ENCODE assay signal across 20 mouse cellular contexts in the genomic region with DNA sequence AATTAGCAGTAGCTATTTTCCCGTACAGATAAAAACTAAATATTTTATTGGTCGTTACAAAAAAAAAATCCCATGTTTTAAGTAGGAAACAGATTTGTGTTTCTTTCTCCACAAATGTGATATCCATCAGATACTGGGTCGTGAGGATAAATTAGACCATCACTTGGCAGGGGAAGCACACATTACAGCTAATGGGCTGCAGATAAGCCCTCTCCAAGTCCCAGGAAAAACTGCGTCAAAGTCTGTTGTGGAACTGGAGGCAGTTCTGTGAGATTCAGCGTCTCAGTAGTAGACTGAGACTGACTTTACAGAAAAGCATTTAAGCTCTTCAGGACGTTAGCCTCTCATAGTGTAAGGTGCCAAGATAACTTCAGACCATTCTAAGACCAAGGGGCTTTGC.
DNase-seq lines count a peak whose midpoint lies in the region; ATAC-seq and TF ChIP-seq lines count a peak whose summit lies in the region.
"Had no signal": no experiment of that assay in that cellular context is flagged by ENCODE, and none has a peak within 500 bp of the region (broad histone marks: within the 10 kb centered on the region; RNA-seq: fewer than 3 reads in every experiment).

No protein-coding gene starts in this region.

- H3K9me3 ChIP-seq in heart, embryonic 11.5 days (replicated peaks; ENCODE audit: control insufficient read depth, low read length), result no peaks in the 10 kb centered on the region
- no peaks in the 10 kb centered on the region for H3K9me3 ChIP-seq in forebrain, embryonic 11.5 days (ENCODE audit: control insufficient read depth, low read length)
- no peaks in the 10 kb centered on the region for H3K9me3 ChIP-seq in hindbrain, postnatal 0 days (ENCODE audit: low read length)
- H3K9me3 ChIP-seq: hindbrain, embryonic 12.5 days; limb, embryonic 12.5 days; liver, embryonic 12.5 days; lung, embryonic 15.5 days had no signal

- 24% methylated on average over 6 of the region's 6 CpGs for WGBS in heart, adult 2 months
- WGBS in heart, embryonic 11.5 days (ENCODE audit: insufficient replicate concordance), result 45% methylated on average over 6 of the region's 6 CpGs
- WGBS in lung, adult 2 months, result 54% methylated on average over 6 of the region's 6 CpGs
- WGBS in forebrain, embryonic 11.5 days, result 82% methylated on average over 6 of the region's 6 CpGs
- WGBS in hindbrain, postnatal 0 days, result 76% methylated on average over 6 of the region's 6 CpGs

- H3K4me2 ChIP-seq in heart, embryonic 11.5 days, result no peak overlapping the region
- no peak overlapping the region for H3K4me2 ChIP-seq in forebrain, embryonic 11.5 days (ENCODE audit: low read depth, low read length, severe bottlenecking)
- no peak overlapping the region for H3K4me2 ChIP-seq in hindbrain, postnatal 0 days (ENCODE audit: low read depth, low read length)
- H3K4me2 ChIP-seq: hindbrain, embryonic 12.5 days; limb, embryonic 12.5 days; liver, embryonic 12.5 days; lung, embryonic 15.5 days had no signal

- no peak overlapping the region for H3K9ac ChIP-seq in heart, adult 2 months (ENCODE audit: low read depth, low read length)
- no peak overlapping the region for H3K9ac ChIP-seq in heart, embryonic 11.5 days (ENCODE audit: low read depth, low read length)
- no peak overlapping the region for H3K9ac ChIP-seq in forebrain, embryonic 11.5 days (ENCODE audit: low read length)
- no peak overlapping the region for H3K9ac ChIP-seq in hindbrain, postnatal 0 days (replicated peaks; ENCODE audit: low read length)
- H3K9ac ChIP-seq: forebrain, postnatal 0 days; hindbrain, embryonic 12.5 days; limb, embryonic 12.5 days; liver, embryonic 12.5 days; lung, embryonic 15.5 days had no signal

- no peaks in the 10 kb centered on the region for H3K79me2 ChIP-seq in heart, adult 2 months (replicated peaks; ENCODE audit: control insufficient read depth, insufficient read depth, low read length)

- no peaks in the 10 kb centered on the region for H3K4me1 ChIP-seq in heart, adult 2 months (ENCODE audit: control insufficient read depth, insufficient read depth, low read length)
- no peaks in the 10 kb centered on the region for H3K4me1 ChIP-seq in heart, embryonic 11.5 days (ENCODE audit: control insufficient read depth, insufficient read depth, low read length)
- H3K4me1 ChIP-seq in lung, adult 2 months (ENCODE audit: control insufficient read depth, insufficient read depth, low read length), result no peaks in the 10 kb centered on the region
- no peaks in the 10 kb centered on the region for H3K4me1 ChIP-seq in forebrain, embryonic 11.5 days (replicated peaks; ENCODE audit: control insufficient read depth, insufficient read depth, low read length)
- no peaks in the 10 kb centered on the region for H3K4me1 ChIP-seq in hindbrain, postnatal 0 days (ENCODE audit: insufficient read depth, low read length)
- H3K4me1 ChIP-seq: hindbrain, embryonic 12.5 days; limb, embryonic 12.5 days; liver, embryonic 12.5 days; lung, embryonic 15.5 days had no signal

- H3K27me3 ChIP-seq in heart, adult 2 months (ENCODE audit: control insufficient read depth, insufficient read depth, low read length), result no peaks in the 10 kb centered on the region
- no peaks in the 10 kb centered on the region for H3K27me3 ChIP-seq in heart, embryonic 11.5 days (ENCODE audit: control insufficient read depth, insufficient read depth, low read length)
- no peaks in the 10 kb centered on the region for H3K27me3 ChIP-seq in forebrain, embryonic 11.5 days (ENCODE audit: control insufficient read depth, insufficient read depth, low read length)
- no peaks in the 10 kb centered on the region for H3K27me3 ChIP-seq in hindbrain, postnatal 0 days (ENCODE audit: insufficient read depth, low read length)
- H3K27me3 ChIP-seq: hindbrain, embryonic 12.5 days; limb, embryonic 12.5 days; liver, embryonic 12.5 days; lung, embryonic 15.5 days had no signal

- peak; percentile 19 to 28 for DNase-seq in heart, adult 2 months
- peak; percentile 19 for DNase-seq in lung, postnatal 36 days
- no peak for DNase-seq in lung, adult 2 months
- peak; percentile 12 for DNase-seq in Muller cell, postnatal 12 days (ENCODE audit: inconsistent ontology term)
- peak; percentile 41 to 47 for DNase-seq in heart, adult 9 months (ENCODE audit: low spot score in 2 of 2)
- no peak for DNase-seq in forebrain, embryonic 11.5 days (ENCODE audit: low spot score)
- DNase-seq in hindbrain, postnatal 0 days (ENCODE audit: low spot score), result no peak
- DNase-seq: adrenal gland, adult 8-10 months; cerebellum, postnatal 14 days; embryo, embryonic 11 days; forebrain, postnatal 0 days; kidney, adult 8-10 months; thymus, postnatal 14 days had no signal

- TF ChIP-seq POLR2A in heart, adult 2 months (IDR thresholded peaks at IDR 0.05; ENCODE audit: insufficient read depth, low read depth, low read length), result no peak
- no peak for TF ChIP-seq POLR2A in lung, adult 2 months (IDR thresholded peaks at IDR 0.05; ENCODE audit: borderline replicate concordance, extremely low read depth, low read depth, low read length)

- no peak for TF ChIP-seq EP300 in heart, adult 2 months (IDR thresholded peaks at IDR 0.05; ENCODE audit: insufficient read depth, low read depth, low read length)

- no peak for ATAC-seq in heart, embryonic 11.5 days (replicated peaks; ENCODE audit: insufficient number of reproducible peaks, low FRiP score, low TSS enrichment)
- no peak for ATAC-seq in forebrain, embryonic 11.5 days (replicated peaks; ENCODE audit: low FRiP score)
- ATAC-seq in hindbrain, postnatal 0 days, result no peak
- ATAC-seq: forebrain, postnatal 0 days; inflammation-experienced regulatory T-cells, adult 6 months; liver, embryonic 12.5 days; midbrain, embryonic 16.5 days had no signal

- intact Hi-C loops in heart, adult 2 months (cut with DNase I), result no loop called here

- no peak for TF ChIP-seq CTCF in heart, adult 2 months (IDR thresholded peaks at IDR 0.05)
- TF ChIP-seq CTCF in lung, adult 2 months (IDR thresholded peaks at IDR 0.05; ENCODE audit: insufficient read depth, low read length), result no peak
- TF ChIP-seq CTCF in hindbrain, postnatal 0 days (IDR thresholded peaks at IDR 0.05; ENCODE audit: low read depth), result no peak

- H3K27ac ChIP-seq in heart, adult 2 months, result no peak overlapping the region
- no peak overlapping the region for H3K27ac ChIP-seq in heart, embryonic 11.5 days (ENCODE audit: low read depth, low read length)
- H3K27ac ChIP-seq in forebrain, embryonic 11.5 days (ENCODE audit: low read depth, low read length), result no peak overlapping the region
- no peak overlapping the region for H3K27ac ChIP-seq in hindbrain, postnatal 0 days
- H3K27ac ChIP-seq: hindbrain, embryonic 12.5 days; limb, embryonic 12.5 days; liver, embryonic 12.5 days; lung, embryonic 15.5 days had no signal

- no peak overlapping the region for H3K4me3 ChIP-seq in heart, adult 2 months
- H3K4me3 ChIP-seq in heart, embryonic 11.5 days (ENCODE audit: low read depth, low read length), result no peak overlapping the region
- no peak overlapping the region for H3K4me3 ChIP-seq in lung, adult 2 months (replicated peaks; ENCODE audit: extremely low read depth, low read depth, low read length)
- no peak overlapping the region for H3K4me3 ChIP-seq in forebrain, embryonic 11.5 days (ENCODE audit: low read depth, low read length)
- no peak overlapping the region for H3K4me3 ChIP-seq in hindbrain, postnatal 0 days (ENCODE audit: low read length)
- H3K4me3 ChIP-seq: hindbrain, embryonic 12.5 days; limb, embryonic 12.5 days; liver, embryonic 12.5 days; lung, embryonic 15.5 days had no signal

- H3K36me3 ChIP-seq in heart, adult 2 months (ENCODE audit: control insufficient read depth, insufficient read depth, low read length), result no peaks in the 10 kb centered on the region
- H3K36me3 ChIP-seq in heart, embryonic 11.5 days (ENCODE audit: control insufficient read depth, insufficient read depth, low read length), result no peaks in the 10 kb centered on the region
- H3K36me3 ChIP-seq in forebrain, embryonic 11.5 days (ENCODE audit: control insufficient read depth, insufficient read depth, low read length), result no peaks in the 10 kb centered on the region
- no peaks in the 10 kb centered on the region for H3K36me3 ChIP-seq in hindbrain, postnatal 0 days (ENCODE audit: insufficient read depth, low read length)
- H3K36me3 ChIP-seq: hindbrain, embryonic 12.5 days; limb, embryonic 12.5 days; liver, embryonic 12.5 days; lung, embryonic 15.5 days had no signal

Comparison
In these comparisons a context has a peak if more than half of its experiments do, and no peak if none do; other contexts are left out.
1. DNase-seq: peak in heart, adult 2 months (2 of 2), lung, postnatal 36 days (single experiment), Muller cell, postnatal 12 days (single experiment) and heart, adult 9 months (2 of 2); none in lung, adult 2 months (single experiment), forebrain, embryonic 11.5 days (single experiment) and hindbrain, postnatal 0 days (single experiment).